Mouse (Mus musculus) spleen, postnatal 14 days (tissue): ENCODE measurements around the gene Cotl1.
"Not testable (repeated sequence)": the region's sequence is repeated elsewhere in the genome, so short reads cannot be mapped to it uniquely, and the experiment has no call there.

Experiments used
- DNase-seq, 2 experiments: peaks; one replicate each; pipeline ENCODE4 v3.0.0; 2021 to 2022; ENCODE audit warnings: low spot score in 2 of 2

Cotl1 gene

DNA sequence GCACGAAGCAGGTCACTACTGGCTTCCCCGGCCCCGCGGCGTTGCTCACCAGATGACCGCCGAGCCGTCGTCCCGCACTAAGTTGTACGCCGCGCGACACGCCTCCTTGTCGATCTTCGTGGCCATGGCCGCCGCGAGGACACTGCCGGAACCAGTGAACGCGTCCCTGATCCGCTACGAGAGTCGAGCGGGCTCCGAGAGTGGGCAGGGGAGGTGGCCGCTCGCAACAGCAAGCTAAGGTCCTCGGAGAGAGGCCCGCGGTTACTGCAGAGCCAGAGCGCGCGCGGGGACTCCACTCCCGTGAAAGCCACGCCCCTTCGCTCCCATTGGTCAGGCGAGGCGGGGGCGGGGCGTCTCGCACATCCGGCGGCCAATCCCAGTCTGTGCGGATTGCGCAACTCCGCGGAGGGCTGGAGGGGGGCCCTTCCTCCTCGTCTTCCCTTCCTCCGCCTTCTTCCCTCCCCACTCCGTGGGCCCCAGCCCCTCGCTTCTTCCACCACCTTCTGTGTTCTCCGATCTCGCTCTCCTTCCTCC, at the start of gene Cotl1:
Gene Cotl1 (minus strand): TSS at position 270 of the 534 bp plus-strand sequence.
- DNase-seq: peak; percentile 91 to 94

DNA sequence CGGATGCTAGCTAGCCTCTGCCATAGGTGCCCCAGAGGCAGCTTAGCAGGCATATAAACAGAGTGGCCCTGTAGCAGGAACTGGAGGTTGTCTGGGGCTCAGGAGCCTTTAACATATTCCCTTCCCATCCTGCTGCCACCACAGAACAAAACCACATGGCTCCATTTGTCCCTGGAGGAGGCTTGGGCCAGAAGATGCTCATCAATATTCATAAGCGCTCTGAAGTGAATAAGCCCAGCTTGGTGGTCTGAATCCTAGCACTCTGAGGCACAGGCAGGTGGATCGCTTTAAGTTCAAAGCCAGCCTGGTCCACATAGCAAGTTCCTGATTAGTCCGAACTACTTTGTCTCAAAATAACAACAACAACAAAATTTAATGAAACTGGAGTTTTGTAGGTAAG, 47.7 kb upstream of the Cotl1 start:
- DNase-seq: no peak

DNA sequence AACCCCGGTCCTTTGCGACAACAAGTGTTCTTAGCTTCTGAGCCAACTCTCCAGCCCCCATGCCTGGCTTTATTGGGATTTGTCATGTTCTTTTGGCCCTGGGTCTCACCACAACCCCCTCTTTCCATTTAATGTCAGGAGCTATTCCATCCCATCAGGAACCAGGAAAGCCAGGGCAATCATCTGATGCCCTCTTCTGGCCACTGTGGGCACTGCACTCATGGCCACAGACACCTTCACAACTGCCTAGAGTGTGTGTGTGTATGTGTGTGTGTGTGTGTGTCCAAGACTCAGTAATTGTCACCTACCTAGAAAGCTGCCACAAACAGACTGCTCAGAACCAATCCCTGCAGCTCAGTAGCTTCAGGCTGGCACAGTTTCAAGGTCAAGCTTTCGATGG, 46.8 kb upstream of the Cotl1 start:
- DNase-seq: peak; percentile 22 to 27

DNA sequence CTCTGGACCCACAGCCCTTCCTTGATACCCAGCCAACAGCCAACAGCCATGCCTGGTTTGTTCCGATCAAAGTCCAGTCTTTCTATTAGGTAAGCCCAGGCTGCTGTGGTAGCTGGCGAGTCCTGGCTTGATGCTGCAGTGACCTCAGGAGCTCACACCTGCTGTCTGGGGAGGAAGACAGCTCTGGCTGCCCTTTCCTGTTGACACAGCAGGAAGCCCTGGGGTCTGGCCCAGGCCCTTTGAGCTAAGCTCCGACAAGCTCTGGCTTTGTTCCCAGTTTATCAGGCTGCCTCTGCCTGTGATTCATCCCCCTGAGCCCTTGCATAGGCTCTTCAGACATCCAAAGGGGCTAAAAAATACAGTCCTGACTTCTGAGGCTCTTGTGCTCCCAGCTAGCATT, 45.3 kb upstream of the Cotl1 start:
- no peak for DNase-seq

DNA sequence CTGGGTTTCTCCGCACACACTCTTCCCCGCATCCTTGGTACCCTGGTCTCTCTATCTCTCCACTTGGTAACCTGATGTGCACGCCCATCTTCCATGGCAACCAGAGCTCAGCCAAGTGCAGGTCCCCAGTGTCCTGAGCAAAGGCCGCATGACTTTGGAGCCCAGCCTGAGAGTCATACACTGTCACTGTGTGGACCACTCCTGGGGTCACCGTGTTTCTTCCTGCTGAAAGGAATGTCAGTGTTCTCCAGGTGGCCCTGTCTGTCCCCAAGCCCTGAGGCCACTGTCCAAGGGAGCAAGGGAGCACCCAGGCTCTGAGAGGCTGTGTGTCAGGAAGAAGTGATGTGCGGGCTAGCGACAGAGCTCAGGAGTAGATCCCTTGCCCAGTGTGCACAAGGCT, 42.9 kb upstream of the Cotl1 start:
- no peak for DNase-seq

DNA sequence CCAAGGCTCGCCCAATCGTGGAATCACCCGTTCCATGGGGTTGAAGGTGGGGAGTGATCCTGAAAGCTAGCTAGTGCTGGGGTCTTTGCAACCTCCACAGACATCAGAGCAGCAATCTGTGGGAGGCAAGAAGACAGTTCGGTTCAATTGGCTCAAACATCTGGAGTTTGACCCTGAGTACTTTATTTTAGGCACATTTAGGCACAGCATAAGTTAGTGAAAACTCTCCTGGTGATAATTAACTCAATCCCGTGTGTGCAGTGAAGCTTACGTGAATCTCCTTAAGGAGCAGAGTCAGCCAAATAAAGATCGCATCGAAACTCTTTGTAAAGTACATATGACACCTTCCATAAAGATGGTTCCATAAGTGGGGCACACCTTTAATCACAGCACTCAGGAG, 41.6 kb upstream of the Cotl1 start:
- DNase-seq: no peak

DNA sequence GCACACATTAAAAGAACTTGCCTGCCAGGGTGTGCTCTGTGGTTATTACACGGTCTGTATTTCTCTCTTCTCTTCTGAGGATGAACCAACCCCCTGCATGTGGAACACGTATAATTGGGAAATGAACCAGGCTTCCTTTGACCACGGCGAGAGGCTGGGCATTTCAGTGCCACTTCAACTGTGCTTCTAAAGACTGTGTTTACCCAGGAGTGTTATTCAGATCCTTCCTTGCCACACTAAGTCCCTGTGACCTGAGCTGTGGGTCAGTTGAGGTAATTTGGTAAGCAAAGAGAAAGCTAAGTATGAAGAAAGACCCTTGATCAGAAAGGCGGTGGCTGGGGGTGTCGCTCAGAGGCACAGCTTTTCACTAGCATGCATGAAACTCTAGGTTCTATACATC, 41.0 kb upstream of the Cotl1 start:
- DNase-seq: no peak

DNA sequence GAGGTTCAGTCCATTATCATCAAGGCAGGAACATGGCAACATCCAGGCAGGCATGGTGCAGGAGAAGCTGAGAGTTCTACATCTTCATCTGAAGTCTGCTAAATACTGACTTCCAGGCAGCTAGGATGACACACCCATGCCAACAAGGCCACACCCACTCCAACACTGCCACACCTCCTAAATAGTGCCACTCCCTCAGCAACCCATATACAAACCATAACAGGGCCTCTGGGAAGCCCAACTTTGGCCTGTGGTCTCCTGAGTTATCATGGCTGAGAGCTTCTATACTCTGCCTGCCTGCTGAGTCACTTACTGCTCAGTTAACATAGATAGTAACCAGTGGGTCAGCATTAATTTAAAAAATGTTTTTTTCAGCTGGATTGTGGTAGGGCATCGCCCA, 32.8 kb upstream of the Cotl1 start:
- no peak for DNase-seq

DNA sequence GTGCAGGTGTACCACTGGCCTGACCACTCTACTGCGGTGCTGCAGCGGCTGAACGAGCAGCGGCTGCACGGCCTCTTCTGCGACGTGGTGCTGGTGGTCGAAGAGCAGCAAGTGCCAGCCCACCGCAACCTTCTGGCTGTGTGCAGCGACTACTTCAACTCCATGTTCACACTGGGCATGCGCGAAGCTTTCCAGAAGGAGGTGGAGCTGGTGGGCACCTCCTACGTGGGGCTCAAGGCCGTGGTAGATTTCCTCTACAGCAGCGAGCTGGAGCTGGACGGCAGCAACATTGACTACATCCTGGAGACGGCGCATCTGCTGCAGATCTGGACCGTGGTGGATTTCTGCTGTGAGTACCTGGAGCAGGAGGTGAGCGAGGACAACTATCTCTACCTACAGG, 29.3 kb upstream of the Cotl1 start:
- DNase-seq: no peak

DNA sequence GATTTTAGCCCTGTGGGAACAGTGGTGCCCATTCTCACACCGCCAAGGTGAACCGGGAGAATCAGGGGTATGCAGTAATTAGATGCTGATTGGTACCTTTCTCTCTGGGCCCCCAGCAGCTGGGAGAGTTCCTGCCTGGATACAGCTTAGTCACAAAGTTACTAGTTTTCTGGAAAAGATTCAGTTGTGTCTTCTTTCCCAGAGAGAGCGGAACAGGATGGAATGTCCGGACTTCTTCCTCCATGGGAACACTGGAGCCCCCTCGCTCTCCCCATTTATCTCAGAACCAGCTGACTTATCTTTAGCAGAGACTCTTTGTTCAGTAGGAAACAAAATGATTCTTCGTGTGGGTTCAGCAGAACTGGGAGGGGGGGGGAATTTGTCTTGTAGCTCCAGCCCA, 22.4 kb upstream of the Cotl1 start:
- no peak for DNase-seq

DNA sequence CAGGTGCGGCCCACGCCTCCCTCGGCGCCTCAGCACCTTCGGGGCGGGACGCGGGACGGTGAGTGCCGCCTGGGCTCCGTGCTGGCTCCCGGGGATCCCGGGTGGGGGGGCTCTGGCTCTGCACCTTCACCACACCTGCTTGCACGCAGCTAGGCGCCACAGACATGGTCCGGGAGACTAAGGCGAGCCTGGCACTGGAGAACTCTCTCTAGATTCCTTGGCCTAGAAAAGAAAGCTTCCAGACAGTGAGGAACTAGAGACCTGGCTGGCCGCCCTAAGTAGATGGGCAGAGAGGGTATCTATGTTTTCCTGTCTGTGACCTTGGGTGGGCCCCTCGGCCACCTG, 22.0 kb upstream of the Cotl1 start:
- DNase-seq: no peak

DNA sequence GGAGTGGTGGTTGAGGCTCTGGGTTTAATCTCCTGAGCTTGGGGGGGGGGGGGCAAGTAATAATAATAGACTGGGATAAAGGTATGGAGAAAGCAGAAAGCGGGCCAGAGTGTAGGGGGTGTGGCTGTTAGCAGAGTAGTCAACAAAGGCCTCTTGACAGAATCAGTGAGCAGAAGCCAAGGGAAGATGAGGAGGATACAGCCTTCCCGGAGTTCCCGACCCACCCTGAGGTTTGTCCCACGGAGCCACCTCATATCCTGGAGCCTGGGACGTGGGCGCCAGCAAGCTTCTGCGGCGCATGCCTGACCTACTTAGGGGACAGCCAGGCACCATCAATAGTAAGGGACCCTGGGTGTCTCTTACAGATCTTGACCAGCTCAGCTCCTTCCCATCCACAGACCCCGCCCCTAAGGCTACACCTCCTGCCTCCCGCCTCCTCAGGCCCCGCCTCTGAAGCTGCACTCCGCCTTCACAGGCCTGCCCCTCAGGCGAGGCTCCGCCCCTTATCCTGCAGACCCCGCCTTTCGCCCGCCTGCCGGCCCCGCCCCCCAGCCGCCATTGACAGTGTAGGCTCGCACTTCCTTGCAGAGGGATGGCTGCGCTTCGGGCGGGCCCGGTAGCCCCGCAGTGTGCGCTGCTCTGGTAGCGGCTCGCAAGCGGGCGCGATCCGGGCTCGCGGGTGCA, 21.5 kb upstream of the Cotl1 start, which contains the start of gene Klhl36:
Gene Klhl36 (plus strand): TSS at position 561 of the 684 bp plus-strand sequence.
- peak; percentile 97 for DNase-seq

DNA sequence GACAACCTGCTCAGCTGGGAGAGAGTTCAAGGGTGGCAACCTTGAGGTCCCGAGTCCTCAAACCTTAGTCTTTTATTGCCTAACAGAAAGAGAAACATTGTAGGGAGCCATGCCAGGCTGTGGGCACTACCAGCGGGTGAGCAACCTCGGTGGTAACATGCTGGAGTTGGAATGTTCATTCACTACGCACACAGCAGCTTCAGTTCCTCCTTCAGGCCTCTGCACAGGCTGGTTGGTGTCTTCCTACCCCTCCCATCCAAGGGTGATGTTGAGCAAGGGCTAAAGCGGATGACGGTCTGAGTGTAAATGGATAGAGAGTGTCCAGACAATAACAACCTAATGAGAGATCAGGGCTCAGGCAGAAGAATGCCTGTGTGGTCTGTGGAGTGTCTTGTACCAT, 17.4 kb upstream of the Cotl1 start:
- no peak for DNase-seq

DNA sequence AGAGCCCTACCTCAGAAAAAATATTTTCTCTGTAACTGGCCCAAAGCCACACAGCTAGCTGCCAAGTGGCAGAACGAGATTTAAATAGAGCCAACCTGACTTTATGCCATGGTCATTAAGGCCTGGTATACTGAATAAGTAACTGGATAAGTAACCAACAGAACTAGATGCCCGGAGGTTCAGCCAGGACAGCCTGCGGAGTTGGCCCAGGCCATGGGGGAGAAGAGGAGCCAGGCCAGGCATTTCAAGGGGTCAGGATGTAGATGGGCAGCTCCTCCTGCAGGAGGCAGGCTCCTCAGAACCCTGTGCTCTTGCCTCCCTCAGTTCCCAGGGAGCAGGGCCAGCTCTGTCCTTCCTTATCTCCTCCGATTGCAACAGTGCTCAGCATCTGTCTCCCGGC, 15.3 kb upstream of the Cotl1 start:
- DNase-seq: no peak

DNA sequence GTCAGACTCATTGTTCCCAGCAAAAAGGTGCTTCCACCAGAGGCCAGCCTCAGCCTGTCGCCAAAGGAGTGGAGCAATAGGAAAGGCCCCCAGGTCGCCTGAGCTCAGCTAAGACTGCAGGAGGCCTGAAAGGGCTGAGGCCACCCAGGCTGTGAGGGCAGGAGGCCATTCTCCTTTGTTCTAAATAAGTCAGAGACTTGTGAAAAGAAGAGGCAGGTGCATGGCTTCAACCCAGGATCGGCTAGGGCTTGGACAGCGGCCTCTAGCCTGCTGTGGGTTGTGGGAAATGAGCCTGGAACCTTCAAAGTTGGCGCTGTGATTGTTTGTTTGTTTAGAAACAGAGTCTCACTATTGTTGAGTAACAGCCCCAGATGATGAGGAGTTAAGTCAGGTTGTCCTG, 13.7 kb upstream of the Cotl1 start:
- DNase-seq: no peak

DNA sequence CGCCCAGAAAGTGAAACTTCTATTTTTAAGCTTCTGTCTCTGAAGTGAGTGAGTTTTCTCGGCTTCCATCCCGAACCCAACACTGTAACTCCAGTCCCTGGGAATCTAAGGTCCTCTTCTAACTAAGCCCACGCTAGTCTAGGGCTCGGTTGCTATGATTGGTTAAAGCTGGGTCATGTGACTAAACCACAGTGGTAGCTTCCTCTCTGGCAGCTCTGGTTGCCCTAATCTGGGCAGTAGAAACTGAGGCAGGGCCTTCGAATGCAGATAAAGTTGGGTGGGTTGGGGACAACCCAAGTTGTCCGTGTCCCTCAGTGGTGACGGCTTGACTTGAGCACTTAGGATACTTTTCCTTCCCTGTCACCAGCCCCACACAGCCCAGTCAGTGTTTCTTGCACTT, 13.2 kb upstream of the Cotl1 start:
- no peak for DNase-seq

DNA sequence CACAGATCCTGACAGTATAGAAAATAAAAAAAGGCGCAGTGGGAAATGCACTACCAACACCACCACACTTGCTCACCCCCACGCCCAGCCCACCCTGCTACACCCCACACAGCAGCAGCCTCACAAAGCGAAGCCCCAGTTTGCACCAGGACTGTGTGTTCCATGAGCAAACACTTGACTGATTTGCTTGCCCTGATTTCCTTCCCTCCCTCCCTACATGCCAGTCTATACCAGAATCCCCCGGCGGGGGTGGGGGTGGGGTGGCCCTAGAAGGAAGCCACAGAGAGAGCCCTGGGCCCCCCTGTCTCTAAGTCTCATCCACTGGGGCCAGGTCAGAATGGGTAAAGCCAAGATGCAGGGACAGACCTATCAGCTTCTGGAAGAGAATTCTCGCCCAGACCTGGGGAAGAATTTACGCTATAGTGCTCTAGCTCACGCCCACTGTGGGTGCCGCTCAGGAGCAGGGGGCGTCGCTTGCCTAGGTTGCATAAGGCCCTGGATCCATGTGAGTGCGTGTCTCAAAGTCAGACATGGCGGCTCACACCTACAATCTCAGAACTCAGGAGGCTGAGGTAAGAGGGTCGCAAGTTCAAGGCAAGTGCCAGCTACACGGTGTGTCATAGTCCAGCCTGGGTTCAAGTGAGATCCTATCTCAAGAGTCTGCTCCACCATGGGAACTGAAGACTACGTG, 7.0 kb upstream of the Cotl1 start:
- DNase-seq: no peak

DNA sequence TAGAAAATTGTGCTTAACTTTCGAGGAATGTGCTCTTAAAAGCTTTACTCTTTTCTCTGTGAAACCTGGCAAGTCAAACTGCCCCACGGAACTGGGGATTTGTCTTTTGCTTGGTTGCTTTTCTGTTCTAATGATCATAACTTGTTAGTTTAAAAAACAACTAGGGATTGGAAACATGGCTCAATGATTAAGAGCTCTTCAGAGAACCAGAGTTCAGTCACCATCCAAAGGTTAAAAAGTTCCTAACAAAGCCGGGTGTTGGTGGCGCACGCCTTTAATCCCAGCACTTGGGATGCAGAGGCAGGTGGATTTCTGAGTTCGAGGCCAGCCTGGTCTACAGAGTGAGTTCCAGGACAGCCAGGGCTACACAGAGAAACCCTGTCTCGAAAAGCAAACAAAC, 5.4 kb upstream of the Cotl1 start:
- not testable (repeated sequence) for DNase-seq

DNA sequence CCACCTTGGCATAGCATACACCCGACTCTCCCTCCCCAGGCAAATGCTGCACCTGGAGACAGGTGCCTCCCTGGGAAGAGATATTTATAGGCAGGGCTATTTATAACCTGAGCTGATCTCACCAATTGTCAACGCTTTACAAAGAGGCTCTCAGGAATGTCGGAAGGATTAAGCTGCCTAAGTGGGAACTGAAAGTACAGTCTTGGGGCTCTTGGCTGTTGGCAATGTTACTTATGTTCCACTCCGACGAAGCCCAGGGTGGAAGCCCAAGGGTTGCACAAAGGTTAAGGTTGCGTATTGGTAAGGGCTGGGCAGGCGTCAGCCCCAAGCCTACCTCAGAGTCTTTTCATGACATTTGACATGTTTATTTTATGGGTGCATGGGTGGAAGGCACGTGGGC, 4.2 kb upstream of the Cotl1 start:
- DNase-seq: no peak

DNA sequence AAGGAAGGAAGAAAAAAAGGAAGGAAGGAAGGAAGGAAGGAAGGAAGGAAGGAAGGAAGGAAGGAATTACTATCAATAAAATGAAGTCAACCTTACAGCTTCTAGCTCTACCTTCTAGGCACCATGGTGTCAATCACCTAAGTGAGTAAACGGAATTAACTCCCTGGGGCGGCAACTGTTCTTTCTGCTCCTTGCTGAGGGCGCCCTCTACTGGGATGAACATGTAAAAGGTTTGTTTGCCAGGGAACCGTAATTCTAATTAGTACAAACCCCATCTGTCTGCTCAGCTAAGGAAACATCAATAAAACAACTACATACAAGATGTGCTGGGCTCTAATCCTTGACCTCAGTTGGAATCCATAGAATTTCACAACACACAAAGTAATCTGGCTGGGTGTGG, 3.1 kb upstream of the Cotl1 start:
- DNase-seq: peak; percentile 54 to 79

DNA sequence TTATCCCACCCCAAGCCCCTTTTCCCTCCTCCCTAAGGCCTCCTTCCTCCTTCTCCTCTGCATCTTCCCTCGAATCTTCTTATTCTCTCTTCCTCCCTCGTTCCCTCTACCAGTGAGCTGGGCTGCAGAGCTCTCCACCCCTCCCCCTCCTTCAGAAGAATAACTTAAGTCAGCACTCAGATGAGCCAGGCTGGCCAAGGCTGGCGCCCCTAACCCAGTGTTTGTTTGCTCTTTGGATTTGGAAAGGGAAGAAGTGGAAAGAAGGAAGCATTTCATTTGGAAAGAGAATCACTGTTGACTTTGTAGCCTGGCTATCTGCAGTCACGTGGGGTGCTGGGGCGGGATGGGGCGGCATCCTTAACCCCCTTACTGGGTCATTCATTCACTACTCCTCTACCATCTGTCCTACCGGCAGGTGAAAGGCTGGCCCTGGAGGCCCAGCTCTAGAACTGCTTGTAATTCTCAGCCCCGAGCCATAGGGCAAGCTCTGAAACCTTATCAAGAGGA, 614 bp upstream of the Cotl1 start:
- no peak for DNase-seq

DNA sequence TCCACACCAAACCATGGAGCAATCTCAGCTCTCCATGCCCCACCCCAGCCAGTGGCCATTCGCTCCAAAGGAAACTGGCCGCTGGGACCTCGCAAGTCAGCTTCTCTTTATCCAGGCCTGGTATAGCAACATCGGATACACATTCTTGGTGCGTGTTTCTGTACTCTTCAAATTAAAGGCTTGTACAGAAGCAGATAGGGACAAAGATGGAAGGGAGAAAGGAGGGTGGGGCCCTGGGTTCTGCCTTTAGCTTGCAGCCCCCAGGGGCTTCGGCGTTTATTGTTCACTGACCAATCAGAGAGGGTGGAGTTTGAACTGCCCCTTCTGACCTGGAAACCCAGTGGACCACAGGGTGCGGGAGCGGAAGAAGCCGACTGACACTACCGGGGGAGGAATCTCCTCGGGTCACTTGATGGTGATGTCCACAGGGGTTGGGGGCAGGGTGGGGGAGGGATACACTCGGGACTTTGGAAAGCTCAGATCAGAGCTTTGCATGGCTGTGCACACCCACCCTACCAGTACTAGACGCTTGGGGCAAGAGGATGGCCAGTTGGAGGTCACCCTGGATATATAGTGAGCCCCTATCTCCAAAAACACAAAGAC, 824 bp downstream of the Cotl1 start:
- no peak for DNase-seq

DNA sequence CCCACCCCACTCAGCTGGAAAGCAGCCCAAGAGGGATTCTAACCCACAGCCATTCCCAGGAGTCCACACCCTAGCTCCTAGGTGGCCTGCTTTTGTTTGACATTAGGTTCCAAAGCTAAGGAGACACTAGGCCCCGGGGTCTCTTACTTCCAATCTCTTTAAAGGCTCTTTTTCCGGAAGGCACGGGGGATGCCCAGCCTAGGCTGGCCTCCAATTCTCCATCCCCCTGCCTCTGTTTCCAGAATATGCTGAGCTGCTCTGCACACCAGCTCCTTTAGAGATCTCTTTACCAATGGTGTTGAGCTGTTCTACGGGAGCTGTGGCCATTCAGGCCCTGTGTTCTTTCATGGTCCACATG, 1.4 kb downstream of the Cotl1 start:
- no peak for DNase-seq
